In genomic region chr13:31808804-31809420, GRCm38 (mm10) we compare ENCODE assay signal across 8 mouse cellular contexts. TPM values are rescaled to one million over a fixed set of nuclear protein-coding genes. Genes with fewer than 3 reads are reported as not detected.
DNase-seq lines count a peak whose midpoint lies in the region; ATAC-seq and TF ChIP-seq lines count a peak whose summit lies in the region.

No protein-coding gene starts in this region.

- H3K9me3 ChIP-seq in limb, embryonic 14.5 days (ENCODE audit: control insufficient read depth, low read length) = no peaks in the 10 kb centered on the region
- H3K9me3 ChIP-seq in stomach, embryonic 15.5 days = no peaks in the 10 kb centered on the region

- peaks cover 64% of the 10 kb centered on the region for H3K27me3 ChIP-seq in limb, embryonic 14.5 days (ENCODE audit: control insufficient read depth, insufficient read depth, low read length)
- peaks cover 72% of the 10 kb centered on the region for H3K27me3 ChIP-seq in stomach, embryonic 15.5 days (replicated peaks)

- H3K9ac ChIP-seq in limb, embryonic 14.5 days (ENCODE audit: low read depth, low read length, severe bottlenecking) = peak overlapping the region; percentile 94
- no peak overlapping the region for H3K9ac ChIP-seq in stomach, embryonic 15.5 days

- TF ChIP-seq POLR2A in limb, embryonic 14.5 days (IDR thresholded peaks at IDR 0.05; ENCODE audit: borderline replicate concordance, extremely low read depth, insufficient read depth, insufficient read length) = no peak

- DNase-seq in embryo, embryonic 10.5 days (ENCODE audit: low spot score) = peak; percentile 43
- DNase-seq in embryo, embryonic 11 days = no peak
- DNase-seq in retina, embryonic 14.5 days (ENCODE audit: low spot score) = peak; percentile 31
- DNase-seq in retina, postnatal 1 day = no peak
- DNase-seq in limb, embryonic 14.5 days (ENCODE audit: low spot score) = no peak
- no peak for DNase-seq in layer of hippocampus, postnatal 14 days (ENCODE audit: low spot score in 2 of 2)

- H3K4me1 ChIP-seq in limb, embryonic 14.5 days (ENCODE audit: control insufficient read depth, insufficient read depth, low read length) = peaks cover 4% of the 10 kb centered on the region; the same call in 1 of the 2 replicates
- peaks cover 34% of the 10 kb centered on the region for H3K4me1 ChIP-seq in stomach, embryonic 15.5 days

- H3K36me3 ChIP-seq in limb, embryonic 14.5 days (ENCODE audit: control insufficient read depth, insufficient read depth, low read length) = peaks cover 29% of the 10 kb centered on the region
- no peaks in the 10 kb centered on the region for H3K36me3 ChIP-seq in stomach, embryonic 15.5 days

- peak overlapping the region; percentile 69 for H3K4me3 ChIP-seq in limb, embryonic 14.5 days (replicated peaks; ENCODE audit: low read length)
- peak overlapping the region; percentile 56 for H3K4me3 ChIP-seq in stomach, embryonic 15.5 days (replicated peaks)

- H3K27ac ChIP-seq in limb, embryonic 14.5 days (replicated peaks; ENCODE audit: low read depth, low read length) = peak overlapping the region; percentile 98
- H3K27ac ChIP-seq in stomach, embryonic 15.5 days = no peak overlapping the region

- ATAC-seq in limb, embryonic 14.5 days (ENCODE audit: low FRiP score, low read depth) = no peak
- no peak for ATAC-seq in stomach, embryonic 15.5 days (ENCODE audit: insufficient read depth, low FRiP score, low read depth)
- no peak for ATAC-seq in erythroid progenitor cell, adult 5-6 weeks (replicated peaks; ENCODE audit: low FRiP score, poor library complexity, severe bottlenecking)

- H3K4me2 ChIP-seq in limb, embryonic 14.5 days (replicated peaks; ENCODE audit: low read depth, low read length, severe bottlenecking) = peak overlapping the region; percentile 80
- H3K4me2 ChIP-seq in stomach, embryonic 15.5 days = peak overlapping the region; percentile 99

- WGBS in limb, embryonic 14.5 days = 6% methylated on average over 16 of the region's 16 CpGs
- 12% methylated on average over 16 of the region's 16 CpGs for WGBS in stomach, embryonic 15.5 days

RNA-seq across cellular contexts. Expression of gene Foxc1, which starts 2.5 kb away (rescaled TPM):
- polyA plus RNA-seq in limb, embryonic 14.5 days (2012; rRNA removed) = 15.1 and 23.1 TPM in 2 replicates
- polyA plus RNA-seq in limb, embryonic 14.5 days (2014; fragmentation: Nextera tagmentation; extraction: Ambion mirVana) = 8.5 and 10.3 TPM in 2 replicates
- polyA plus RNA-seq in stomach, embryonic 15.5 days (2015; fragmentation: Nextera tagmentation; extraction: Ambion mirVana) = 0.18 and 0.28 TPM in 2 replicates
- total RNA-seq in erythroid progenitor cell, adult 5-6 weeks (2015; ENCODE audit: low replicate concordance) = not detected in 2 replicates
- not detected in 2 replicates for total RNA-seq in erythroid progenitor cell, adult 5-6 weeks (2017; ENCODE audit: low replicate concordance)
- 1 to 10 TPM; 5.4 to 6.1 TPM for total RNA-seq in layer of hippocampus, postnatal 14 days (2021)

Comparison
In these comparisons a context has a peak if more than half of its experiments do, and no peak if none do; other contexts are left out.
1. DNase-seq: peak in embryo, embryonic 10.5 days (single experiment) and retina, embryonic 14.5 days (single experiment); none in embryo, embryonic 11 days (single experiment), retina, postnatal 1 day (single experiment), limb, embryonic 14.5 days (single experiment) and layer of hippocampus, postnatal 14 days (0 of 2).
2. RNA of gene Foxc1, which starts 2.5 kb away (total RNA-seq): 5.4 to 6.1 TPM in layer of hippocampus, postnatal 14 days; not detected in erythroid progenitor cell, adult 5-6 weeks; every median in the first group is over 4 times any median in the second.